Mouse (Mus musculus) macrophage (primary cell): ENCODE measurements around the gene Actn1. TPM values are rescaled to one million over a fixed set of nuclear protein-coding genes. Genes with fewer than 3 reads are reported as not detected.

Experiments
- H3K27ac ChIP-seq: fragments of 350-480 bp; formaldehyde crosslinking; 2 replicates; pipeline ENCODE4 v1.9.0; 2021
- H3K36me3 ChIP-seq: fragments of 350-480 bp; formaldehyde crosslinking; 2 replicates; pipeline ENCODE4 v1.9.0; 2021; ENCODE audit errors: inconsistent target
- H3K4me3 ChIP-seq: fragments of 350-480 bp; formaldehyde crosslinking; 2 replicates; pipeline ENCODE4 v1.9.0; 2021; ENCODE audit errors: inconsistent target
- H3K79me2 ChIP-seq: fragments of 350-480 bp; formaldehyde crosslinking; 2 replicates; pipeline ENCODE4 v1.9.0; 2021; ENCODE audit errors: inconsistent target
- WGBS: methylation state at CpG from one replicate; pipeline ENCODE4 v1.1.7; 2026; ENCODE audit warnings: inconsistent platforms; ENCODE audit not compliant: missing documents; 5-methylcytosine and 5-hydroxymethylcytosine counted together
- polyA plus RNA-seq: library from polyadenylated mRNA; stranded (reverse); fragments of 250-400 nt; gene quantifications from 3 replicates; pipeline ENCODE4 v1.2.4, GENCODE M21; 2018; ENCODE audit warnings: inconsistent platforms

The Actn1 gene
- polyA plus RNA-seq, 1 experiment from 2014 or later, result 88.5 TPM

- no peak overlapping the region for H3K4me3 ChIP-seq
- peaks cover 28% of the 10 kb centered on the region; the same call in 1 of the 2 replicates for H3K36me3 ChIP-seq
- H3K27ac ChIP-seq, result no peak overlapping the region
- WGBS, result 90% methylated on average over 1 of the region's 1 CpGs
- no peaks in the 10 kb centered on the region for H3K79me2 ChIP-seq
Measured at GRCm38 (mm10) chr12:80118588-80118987, 141.6 kb downstream of the Actn1 start.

Other genes starting within 250 kb of the Actn1 start
- gene Zfp36l1, start 147.4 kb downstream of the Actn1 start, polyA plus RNA-seq, result 99.2 to 134 TPM (median 127 TPM) in 3 replicates
- 12.4 to 17.4 TPM (median 12.8 TPM) in 3 replicates for gene Dcaf5, start 176.2 kb upstream of the Actn1 start, polyA plus RNA-seq
- gene Exd2, start 202.7 kb upstream of the Actn1 start, polyA plus RNA-seq, result 6.5 to 8.1 TPM (median 6.5 TPM) in 3 replicates